Mouse (Mus musculus) ZHBTc4 (cell line): ENCODE measurements at regions not wholly inside any gene's neighbourhood (a gene's known extent, or its start where the extent isn't known, plus 50 kb on each side); places are given as distances from the start of the nearest gene placed in this dataset.

Source experiments
- DNase-seq: peaks from one replicate; pipeline ENCODE4 v3.0.0-alpha.2; 2011; ENCODE audit warnings: low read depth, low spot score

- DNase-seq: no peak
These were observed 120.1 kb upstream of the Ctnnb1 start for GRCm38 (mm10) chr9:120808741-120809425.

- DNase-seq: no peak
These were observed 117.5 kb upstream of the Ctnnb1 start for GRCm38 (mm10) chr9:120811522-120811921.

GRCm38 (mm10) chr9:120812667-120813210 lies 116.3 kb upstream of the Ctnnb1 start:
- DNase-seq: no peak

GRCm38 (mm10) chr9:120814286-120814685 lies 114.7 kb upstream of the Ctnnb1 start:
- DNase-seq: no peak

GRCm38 (mm10) chr9:120818726-120819317 lies 110.2 kb upstream of the Ctnnb1 start:
- DNase-seq: peak; percentile 76

- no peak for DNase-seq
These were observed 108.1 kb upstream of the Ctnnb1 start for GRCm38 (mm10) chr9:120820892-120821291.

- peak; percentile 21 for DNase-seq
These were observed 105.6 kb upstream of the Ctnnb1 start for GRCm38 (mm10) chr9:120823397-120823796.

- DNase-seq: no peak
These were observed 102.8 kb upstream of the Ctnnb1 start for GRCm38 (mm10) chr9:120826266-120826665.

GRCm38 (mm10) chr9:120830526-120830925 lies 98.5 kb upstream of the Ctnnb1 start:
- DNase-seq: no peak

- no peak for DNase-seq
These were observed 94.8 kb upstream of the Ctnnb1 start for GRCm38 (mm10) chr9:120834166-120834565.

- no peak for DNase-seq
These were observed 93.4 kb upstream of the Ctnnb1 start for GRCm38 (mm10) chr9:120835621-120836020.

- DNase-seq: no peak
These were observed 91.4 kb upstream of the Ctnnb1 start for GRCm38 (mm10) chr9:120837431-120838150.

GRCm38 (mm10) chr9:120843753-120844152 lies 85.3 kb upstream of the Ctnnb1 start:
- no peak for DNase-seq

GRCm38 (mm10) chr9:120845538-120845937 lies 83.5 kb upstream of the Ctnnb1 start:
- no peak for DNase-seq

GRCm38 (mm10) chr9:120847649-120848048 lies 81.4 kb upstream of the Ctnnb1 start:
- no peak for DNase-seq

GRCm38 (mm10) chr9:120848962-120849361 lies 80.1 kb upstream of the Ctnnb1 start:
- DNase-seq: no peak

- no peak for DNase-seq
These were observed 78.9 kb upstream of the Ctnnb1 start for GRCm38 (mm10) chr9:120850092-120850491.

- no peak for DNase-seq
These were observed 77.1 kb upstream of the Ctnnb1 start for GRCm38 (mm10) chr9:120851914-120852313.

GRCm38 (mm10) chr9:120852572-120852971 lies 76.4 kb upstream of the Ctnnb1 start:
- DNase-seq: no peak

- no peak for DNase-seq
These were observed 75.9 kb upstream of the Ctnnb1 start for GRCm38 (mm10) chr9:120853032-120853597.

- peak; percentile 62 for DNase-seq
These were observed 74.7 kb upstream of the Ctnnb1 start for GRCm38 (mm10) chr9:120854351-120854750.
